Mouse (Mus musculus): ENCODE data around the gene Pitpnb.

The Pitpnb gene

DNA sequence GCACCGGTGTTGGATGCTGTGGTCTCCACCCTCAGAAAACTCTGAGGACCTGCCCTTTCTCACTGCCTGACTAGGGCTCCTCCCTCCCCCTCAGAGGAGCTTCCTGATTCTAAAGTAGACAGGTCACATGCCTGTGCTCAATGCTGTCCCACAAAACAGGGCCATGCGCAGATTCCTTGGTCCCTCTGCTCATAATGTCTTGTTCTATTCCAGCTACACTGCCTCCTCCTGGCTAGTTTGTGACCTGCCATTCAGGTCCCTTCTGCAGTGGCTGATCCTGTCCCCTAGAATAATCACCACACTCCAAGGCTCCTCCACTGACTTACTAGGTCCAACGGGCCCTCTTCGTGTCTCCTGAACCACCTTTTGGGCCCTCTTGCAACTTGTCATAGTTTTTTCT, 65.6 kb downstream of the Pitpnb start:
- no peak for DNase-seq (ENCODE audit: low read depth)

GRCm38 (mm10) chr5:111398471-111398870, 67.9 kb downstream of the Pitpnb start:
- no peak for DNase-seq (ENCODE audit: low read depth)

GRCm38 (mm10) chr5:111399271-111399670, 68.7 kb downstream of the Pitpnb start:
- DNase-seq (ENCODE audit: low read depth): no peak

- no peak for DNase-seq (ENCODE audit: low read depth)
Measured at GRCm38 (mm10) chr5:111401879-111402650, 71.5 kb downstream of the Pitpnb start.

- DNase-seq (ENCODE audit: low read depth): no peak
Measured at GRCm38 (mm10) chr5:111402651-111402996, 72.1 kb downstream of the Pitpnb start.

DNA sequence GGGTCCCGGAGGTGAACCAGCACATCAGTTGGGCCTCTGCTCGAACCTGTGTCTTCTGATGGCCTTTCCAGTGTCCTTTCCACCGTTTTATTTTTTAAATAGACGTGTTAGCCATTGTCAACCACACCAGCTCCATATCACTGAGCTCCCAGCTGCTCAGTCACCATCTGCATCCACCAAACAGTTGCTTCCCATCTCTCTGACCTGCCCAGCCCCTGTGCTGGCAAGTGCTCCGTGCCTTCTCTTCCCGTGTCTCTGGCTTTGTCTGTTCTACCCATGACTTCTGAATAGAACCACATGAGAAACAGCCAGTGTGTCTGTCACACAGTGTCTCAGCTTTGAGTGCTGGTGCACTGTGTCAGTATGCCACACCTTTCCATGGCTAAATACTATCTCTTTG, 74.2 kb downstream of the Pitpnb start:
- DNase-seq (ENCODE audit: low read depth): no peak

DNA sequence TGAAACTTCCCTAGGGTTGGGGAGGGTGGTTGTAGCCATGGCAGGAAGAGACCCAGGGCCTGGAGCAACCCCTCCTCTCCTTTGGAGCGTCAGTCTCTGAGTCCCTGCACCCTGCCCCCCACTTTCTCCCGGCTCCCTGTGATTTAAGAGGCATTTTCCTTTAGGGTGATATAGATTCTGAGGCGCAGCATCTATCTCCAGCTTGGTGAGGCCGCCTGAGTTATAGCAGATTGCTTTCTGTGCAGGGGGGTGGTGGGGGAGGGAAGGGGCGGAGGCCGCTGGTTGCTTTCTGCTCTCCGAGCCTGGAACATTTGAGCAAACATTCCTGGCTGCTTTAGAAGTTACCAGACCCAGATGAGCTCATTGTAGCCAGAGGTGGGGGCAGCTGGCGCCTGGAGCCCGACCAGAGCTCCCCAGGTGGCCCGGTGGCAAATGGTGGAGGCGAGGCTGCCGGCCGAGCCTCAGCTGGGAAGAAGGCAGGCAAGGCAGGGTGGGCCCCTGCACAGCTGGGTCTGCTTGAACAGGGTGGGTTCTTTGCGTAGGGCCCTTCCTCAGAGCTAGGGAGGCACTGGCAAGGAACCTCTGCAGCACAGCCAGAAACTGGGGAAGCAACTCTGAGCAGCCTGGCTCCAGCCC, 78.0 kb downstream of the Pitpnb start:
- DNase-seq (ENCODE audit: low read depth): no peak

DNA sequence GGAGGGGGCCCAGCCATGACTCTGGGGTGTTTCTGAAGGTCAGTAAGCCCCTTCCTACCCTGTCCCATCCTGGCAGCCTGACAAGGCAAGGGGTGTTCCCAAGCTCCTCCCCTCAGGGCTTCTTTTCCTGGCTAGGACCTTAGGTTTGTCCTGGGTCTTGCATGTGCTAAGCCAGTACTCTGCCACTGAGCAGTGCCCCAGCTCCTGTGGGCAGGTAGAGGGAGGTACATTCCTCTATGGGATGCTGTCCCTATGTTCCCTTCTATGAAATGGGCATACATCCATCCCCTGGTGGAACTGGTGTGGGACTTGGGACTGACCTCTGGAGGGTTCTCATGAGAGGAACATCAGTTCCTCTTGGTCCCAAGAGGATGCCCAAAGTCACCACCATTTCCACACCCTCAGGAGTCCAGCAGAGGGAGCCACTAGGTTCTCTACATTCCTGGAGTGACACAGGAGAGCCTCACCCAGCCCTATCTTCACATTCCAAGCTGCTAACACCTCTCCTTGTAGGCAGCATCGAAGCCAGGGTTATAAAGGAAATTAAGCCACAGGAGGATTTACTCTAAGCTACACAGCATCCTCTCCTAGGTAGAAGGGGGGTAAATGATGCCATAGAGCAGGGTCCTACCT, 79.0 kb downstream of the Pitpnb start:
- no peak for DNase-seq (ENCODE audit: low read depth)

- DNase-seq (ENCODE audit: low read depth): no peak
Measured at GRCm38 (mm10) chr5:111410665-111411064, 80.1 kb downstream of the Pitpnb start.

GRCm38 (mm10) chr5:111414192-111414591, 83.6 kb downstream of the Pitpnb start:
- DNase-seq (ENCODE audit: low read depth): no peak

DNA sequence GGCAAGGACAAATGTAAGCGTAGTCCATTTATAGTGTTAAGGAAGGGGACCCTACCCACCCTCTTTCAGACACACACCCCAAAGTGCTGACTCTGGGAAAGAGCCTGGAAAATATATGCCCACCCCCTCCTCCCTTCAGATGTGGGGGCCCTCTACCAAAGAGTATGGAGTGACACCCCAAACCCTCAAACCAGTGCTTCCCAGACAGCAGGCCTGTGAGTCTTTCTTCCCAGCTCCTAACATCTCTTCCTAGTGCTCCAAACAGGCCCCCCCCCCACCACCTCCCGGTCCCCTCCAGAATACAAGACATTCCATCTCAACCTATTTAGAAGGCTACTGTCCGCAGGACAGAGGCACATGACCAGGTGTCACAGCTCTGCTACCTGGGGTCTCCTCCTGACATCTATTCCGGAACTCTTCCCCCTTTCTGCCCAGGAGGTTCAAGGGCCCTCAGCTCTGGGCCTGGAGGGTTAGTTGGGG, 84.2 kb downstream of the Pitpnb start:
- no peak for DNase-seq (ENCODE audit: low read depth)

DNA sequence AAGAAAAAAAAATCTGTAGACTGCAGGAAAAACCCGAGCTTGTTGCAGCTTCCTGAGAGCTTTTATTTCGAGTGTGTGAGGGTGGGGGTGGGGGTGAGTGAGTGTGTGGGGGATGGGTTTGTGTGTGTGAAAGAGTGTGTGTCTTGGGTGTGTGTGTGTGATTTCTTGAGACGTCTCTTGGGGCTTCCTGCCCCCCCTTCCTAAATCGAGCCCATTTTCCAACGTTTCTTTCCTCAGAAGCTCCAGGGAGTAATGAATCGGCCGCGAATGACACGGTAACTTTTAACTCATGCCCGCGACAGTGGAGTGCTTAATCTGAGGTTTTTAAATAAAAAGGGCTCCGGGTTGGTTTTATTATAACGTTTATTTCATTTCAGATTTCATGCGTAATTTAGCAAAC, 85.0 kb downstream of the Pitpnb start:
- DNase-seq (ENCODE audit: low read depth): no peak

GRCm38 (mm10) chr5:111416048-111416447, 85.5 kb downstream of the Pitpnb start:
- no peak for DNase-seq (ENCODE audit: low read depth)

- DNase-seq (ENCODE audit: low read depth): no peak
Measured at GRCm38 (mm10) chr5:111416591-111417374, 86.2 kb downstream of the Pitpnb start, which contains the start of gene Mn1. Mn1 (plus strand) TSS chr5:111417362.

DNA sequence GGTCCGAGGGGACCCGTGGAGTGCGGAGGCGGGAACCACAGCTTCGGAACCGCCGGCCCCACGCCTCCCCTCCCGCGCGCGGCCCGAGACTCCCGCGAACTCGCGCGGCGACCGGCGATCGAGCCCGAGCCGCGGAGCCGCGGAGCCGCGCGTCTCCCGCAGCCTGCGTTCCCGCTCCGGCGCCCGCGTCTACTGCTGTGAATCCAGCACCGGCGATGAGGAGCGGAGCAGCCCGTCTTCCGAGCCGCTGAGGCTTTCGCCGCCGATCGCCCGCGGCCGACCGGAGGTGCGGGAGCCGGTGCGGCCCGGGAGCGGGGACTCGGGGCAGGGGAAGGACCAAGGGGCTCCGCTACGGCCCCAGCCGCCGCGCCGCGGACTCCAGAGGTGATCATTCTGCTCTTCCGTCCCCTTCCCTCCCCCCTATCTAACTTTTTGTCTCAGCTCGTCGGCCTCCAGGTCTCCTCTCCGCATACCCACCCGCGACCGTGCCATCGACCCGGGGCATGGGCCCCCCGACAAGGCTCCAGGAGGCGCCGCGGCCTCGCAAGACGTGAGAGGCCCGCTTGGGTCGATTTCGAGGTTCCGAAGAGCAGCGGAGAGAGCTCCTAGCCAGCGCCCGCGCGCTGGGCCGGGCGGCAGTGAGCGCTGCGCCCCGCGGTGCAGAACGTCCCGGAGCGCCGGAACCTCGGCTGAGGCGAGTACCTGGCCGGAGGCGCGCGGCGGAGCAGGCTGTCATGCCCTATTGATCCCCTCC, 87.0 kb downstream of the Pitpnb start:
- DNase-seq (ENCODE audit: low read depth): no peak

DNA sequence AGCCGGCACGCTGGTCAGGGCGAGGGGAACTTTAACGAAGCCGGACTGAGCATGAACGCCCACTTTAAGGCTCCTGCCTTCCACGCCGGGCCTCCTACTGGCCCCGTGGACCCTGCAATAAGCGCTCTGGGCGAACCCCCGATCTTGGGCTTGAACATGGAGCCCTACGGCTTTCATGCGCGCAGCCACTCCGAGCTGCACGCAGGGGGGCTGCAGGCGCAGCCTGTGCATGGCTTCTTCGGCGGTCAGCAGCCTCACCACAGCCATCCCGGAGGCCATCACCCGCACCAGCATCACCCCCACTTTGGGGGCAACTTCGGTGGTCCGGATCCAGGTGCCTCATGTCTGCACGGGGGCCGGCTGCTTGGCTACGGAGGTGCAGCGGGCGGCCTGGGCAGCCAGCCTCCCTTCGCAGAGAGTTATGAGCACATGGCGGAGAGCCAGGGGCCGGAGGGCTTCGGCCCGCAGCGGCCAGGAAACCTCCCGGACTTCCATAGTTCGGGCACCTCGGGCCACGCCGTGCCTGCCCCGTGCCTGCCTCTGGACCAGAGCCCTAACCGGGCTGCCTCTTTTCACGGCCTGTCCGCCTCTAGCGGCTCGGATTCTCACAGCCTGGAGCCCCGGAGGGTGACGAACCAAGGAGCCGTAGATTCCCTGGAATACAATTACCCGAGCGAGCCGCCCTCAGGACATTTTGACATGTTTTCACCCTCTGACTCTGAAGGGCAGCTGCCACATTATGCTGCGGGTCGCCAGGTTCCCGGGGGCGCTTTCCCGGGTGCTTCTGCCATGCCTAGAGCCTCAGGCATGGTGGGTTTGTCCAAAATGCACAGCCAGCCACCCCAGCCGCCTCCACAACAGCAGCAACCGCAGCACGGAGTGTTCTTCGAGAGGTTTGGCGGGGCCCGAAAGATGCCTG, 87.9 kb downstream of the Pitpnb start:
- no peak for DNase-seq (ENCODE audit: low read depth)

DNA sequence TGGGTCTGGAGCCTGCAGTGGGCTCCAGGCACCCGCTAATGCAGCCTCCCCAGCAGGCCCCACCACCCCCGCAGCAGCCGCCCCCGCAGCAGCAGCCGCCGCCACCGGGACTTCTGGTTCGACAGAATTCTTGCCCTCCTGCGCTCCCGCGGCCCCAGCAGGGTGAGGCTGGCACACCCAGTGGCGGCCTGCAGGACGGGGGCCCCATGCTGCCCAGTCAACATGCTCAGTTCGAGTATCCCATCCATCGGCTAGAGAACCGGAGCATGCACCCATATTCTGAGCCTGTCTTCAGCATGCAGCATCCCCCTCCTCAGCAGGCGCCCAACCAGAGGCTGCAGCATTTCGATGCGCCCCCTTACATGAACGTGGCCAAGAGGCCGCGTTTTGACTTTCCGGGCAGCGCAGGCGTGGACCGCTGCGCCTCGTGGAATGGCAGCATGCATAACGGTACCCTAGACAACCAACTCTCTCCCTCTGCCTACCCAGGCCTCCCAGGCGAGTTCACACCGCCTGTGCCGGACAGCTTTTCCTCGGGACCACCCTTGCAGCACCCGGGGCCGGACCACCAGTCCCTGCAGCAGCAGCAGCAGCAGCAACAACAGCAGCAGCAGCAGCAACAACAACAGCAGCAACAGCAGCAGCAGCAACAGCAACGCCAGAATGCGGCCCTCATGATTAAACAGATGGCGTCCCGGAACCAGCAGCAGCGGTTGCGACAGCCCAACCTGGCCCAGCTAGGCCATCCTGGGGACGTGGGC, 88.7 kb downstream of the Pitpnb start:
- no peak for DNase-seq (ENCODE audit: low read depth)

GRCm38 (mm10) chr5:111420011-111420691, 89.6 kb downstream of the Pitpnb start:
- DNase-seq (ENCODE audit: low read depth): no peak

DNA sequence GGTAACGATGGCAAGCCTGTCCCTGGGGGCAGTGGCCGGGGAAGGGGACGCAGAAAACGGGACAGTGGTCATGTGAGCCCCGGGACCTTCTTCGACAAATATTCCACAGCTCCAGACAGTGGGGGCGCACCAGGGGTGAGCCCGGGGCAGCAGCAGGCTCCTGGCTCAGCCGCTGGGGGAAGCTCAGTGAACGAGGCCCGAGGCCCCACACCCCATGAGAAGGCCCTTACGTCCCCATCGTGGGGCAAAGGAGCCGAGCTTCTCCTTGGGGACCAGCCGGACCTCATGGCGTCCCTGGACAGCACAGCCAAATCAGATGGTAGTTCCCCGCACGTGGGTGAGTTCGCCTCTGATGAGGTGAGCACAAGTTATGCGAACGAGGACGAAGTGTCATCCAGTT, 90.3 kb downstream of the Pitpnb start:
- no peak for DNase-seq (ENCODE audit: low read depth)
